Mouse (Mus musculus): ENCODE results near the gene Cdc42.

GRCm38 (mm10) chr4:137377526-137378304, 20.2 kb upstream of the Cdc42 start:
- no peak for TF ChIP-seq EP300 (optimal IDR thresholded peaks at IDR 0.05)
- TF ChIP-seq CTCF (IDR thresholded peaks at IDR 0.05; ENCODE audit: low read depth), result no peak
